Mouse (Mus musculus) urinary bladder, postnatal 36 days (tissue): Measurements from ENCODE around the gene Grb14.

Source experiments
- DNase-seq, 2 experiments: peaks; one replicate each; pipeline ENCODE4 v3.0.0; 2022; ENCODE audit warnings: low spot score in 2 of 2, mixed read lengths in 1 of 2

Gene Grb14

DNA sequence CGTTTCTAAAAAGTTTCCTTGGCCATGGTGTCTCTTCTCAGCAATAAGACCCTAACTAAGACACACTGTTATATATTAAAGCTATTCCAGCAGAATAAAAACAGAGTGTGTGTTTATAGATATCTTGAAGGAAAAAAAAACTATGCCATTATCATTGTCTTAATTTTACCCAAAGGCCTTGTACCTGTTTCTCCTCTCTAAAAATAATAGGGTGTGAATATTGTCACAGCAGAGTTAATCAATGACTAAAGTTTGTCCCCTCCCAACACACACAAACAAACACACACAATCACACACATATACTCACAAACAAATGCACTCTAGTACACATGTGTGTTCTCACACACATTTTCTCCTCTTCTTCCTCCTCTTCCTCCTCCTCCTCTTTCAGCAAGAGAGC is at the start of gene Grb14:
Gene Grb14, minus strand, starts transcription at position 101 of the 400 bp plus-strand sequence.
- no peak for DNase-seq

DNA sequence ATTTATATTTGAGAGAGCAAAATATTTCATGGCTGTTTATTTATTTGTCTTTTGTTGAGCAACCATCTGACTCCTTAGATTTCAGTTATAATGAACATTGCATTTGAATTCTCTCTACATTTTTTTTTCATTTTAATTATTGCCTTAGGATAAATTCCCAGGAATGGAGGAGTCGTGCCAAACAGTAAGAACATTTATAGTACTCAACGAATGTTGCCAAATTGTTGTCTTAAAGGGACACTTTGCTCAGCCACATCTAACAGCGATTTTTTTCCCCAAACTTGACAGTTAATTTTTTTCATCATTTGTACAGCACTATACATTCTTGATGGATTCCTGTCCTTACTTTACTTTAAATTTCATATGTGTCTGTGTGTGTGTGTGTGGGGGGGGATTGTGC is 47.4 kb upstream of the Grb14 start:
- no peak for DNase-seq

DNA sequence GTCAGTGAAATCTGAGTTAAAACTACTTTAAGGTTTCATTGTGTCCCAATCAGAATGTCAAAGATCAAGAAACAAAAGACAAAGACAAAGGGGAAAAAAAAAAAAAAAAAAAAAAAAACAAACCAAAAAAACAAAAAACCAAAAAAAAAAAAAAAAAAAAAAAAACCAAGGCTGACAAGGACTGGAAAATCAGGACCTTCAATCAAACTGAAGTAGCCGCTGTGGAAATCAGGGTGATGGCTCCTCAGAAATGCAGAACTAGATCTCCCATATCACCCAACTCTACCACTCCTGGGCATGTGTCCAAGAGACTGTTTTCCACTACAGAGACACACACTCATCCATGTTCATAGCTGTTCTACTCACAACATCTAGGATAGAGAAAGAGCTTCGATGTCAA is 29.0 kb upstream of the Grb14 start:
- DNase-seq, result no peak

DNA sequence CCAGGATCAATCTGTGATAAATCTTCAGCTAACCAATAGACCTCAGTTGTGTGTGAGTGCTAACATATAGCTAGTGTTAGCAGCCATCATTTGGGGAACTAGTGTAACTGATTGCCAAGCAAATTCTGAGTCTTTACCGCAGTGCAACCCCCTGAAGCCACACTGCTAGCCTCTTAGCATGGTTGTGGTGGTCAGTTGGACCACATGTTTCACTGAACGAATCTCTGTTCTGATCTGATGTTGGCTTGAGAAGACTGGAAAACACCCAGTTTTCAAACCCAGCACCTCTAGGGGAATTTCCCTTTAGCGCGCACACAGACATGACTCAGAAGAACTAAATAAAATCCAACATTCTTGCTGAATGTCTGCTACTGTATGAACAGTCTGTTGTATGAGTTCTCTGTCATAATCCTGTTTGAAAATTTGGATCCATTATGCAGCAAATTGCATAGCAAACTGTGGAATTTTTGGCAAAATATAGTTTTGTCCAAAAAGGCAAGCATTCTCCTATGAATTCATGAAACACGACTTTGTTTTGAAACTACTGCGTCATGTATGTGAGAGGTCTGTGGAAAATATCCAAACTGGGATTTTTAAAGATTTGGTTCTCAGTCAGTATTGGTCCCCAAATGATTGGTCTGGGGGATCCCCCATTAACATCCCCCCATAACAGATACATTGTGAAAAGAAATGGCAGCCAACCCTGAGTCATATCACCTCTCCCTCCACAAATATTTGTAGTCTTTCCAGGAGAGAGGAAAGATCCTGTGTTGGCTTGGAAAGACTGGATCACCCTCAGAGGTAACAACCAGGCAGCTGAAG is 27.6 kb upstream of the Grb14 start:
- no peak for DNase-seq

DNA sequence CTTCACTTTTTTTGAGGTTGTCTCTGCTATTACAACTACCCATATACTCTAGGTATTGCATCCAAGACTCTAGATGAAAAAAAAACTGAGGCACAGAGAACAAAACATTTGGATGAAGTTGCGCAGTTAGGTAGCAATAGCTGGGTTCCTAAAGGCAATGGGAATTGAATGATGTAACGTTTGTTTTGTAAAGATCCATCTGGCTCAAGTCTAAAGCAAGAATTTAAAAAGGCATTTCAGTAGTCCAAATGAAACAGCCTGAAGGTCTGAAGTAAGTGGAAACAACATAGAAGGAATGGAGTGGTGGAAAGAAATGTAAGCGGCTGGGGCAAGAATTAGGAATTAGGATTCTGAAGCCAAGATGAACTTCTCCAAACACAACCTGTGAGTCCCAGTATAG is 26.0 kb upstream of the Grb14 start:
- no peak for DNase-seq

DNA sequence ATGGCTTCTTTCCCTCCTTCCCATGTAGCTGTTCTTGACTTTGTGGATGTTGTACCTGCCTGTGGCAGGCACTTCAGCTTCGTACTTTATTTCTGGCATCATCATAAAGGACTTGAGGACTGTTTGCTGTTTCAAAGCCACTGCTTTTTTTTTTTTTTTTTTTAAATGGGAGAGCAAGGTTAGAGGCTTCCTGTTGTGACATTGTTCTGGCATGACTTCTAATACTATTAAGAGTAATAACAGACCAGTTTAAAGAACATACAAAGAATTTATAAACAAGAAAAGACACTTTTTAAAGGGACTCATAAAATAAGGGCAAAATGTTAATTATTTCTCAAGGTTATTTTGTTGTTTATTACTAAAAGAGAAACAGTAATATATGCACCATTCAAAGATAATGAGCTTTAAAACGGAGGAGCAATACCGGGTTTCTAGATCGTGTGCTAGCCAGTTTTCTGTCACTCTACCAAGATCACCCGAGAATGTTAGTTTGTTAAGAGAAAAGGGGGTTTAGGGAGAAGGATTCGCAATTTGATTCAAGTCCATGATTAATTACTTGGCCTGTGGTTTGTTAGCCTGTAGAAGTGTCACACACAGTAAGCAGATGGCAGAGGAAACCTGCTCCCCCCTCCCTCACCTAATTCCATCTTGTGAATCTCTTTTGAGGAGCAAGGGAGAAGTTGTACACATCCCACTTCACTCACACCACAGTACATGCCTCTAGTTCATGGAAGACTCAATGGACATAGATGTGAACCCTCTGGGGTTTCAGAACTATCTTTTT is 23.6 kb upstream of the Grb14 start:
- DNase-seq, result no peak

DNA sequence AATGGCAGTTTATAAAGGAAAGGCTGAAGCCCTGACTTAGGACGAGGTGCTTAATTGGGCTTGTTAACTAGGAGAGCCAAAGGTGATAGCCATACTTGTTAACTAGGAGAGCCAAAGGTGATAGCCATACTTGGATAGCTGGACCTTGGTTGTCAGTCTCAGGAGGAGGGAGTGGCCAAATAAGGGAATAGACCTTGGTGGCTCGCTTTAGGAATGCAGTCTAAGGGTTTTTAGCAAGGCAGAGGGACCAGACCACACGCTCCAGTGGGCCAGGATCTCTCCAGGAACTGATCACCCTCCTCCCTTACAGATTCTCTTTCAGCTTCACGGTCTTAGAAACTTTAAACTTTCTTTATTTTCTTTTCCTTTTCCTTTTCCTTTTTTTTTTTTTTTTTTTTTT is 13.4 kb upstream of the Grb14 start:
- DNase-seq, result no peak

DNA sequence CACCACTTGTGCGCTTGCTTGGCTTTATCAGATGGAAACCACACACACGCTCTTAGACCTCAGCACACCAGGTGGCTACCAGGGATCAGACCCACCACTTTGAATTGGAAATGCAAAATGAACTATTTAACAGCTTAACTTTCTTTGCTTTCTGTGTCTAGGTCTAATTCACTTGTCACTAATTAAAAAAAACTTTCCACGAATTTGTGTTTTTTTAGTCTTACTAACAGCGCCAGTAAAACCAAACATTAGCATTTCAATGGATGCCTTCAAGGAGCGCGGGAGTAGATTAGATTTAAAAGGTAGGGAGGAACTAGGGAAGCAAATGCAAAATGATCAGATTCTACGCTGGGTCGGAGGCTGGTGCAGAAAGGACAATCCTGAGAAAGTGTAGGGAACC is 12.8 kb upstream of the Grb14 start:
- no peak for DNase-seq

DNA sequence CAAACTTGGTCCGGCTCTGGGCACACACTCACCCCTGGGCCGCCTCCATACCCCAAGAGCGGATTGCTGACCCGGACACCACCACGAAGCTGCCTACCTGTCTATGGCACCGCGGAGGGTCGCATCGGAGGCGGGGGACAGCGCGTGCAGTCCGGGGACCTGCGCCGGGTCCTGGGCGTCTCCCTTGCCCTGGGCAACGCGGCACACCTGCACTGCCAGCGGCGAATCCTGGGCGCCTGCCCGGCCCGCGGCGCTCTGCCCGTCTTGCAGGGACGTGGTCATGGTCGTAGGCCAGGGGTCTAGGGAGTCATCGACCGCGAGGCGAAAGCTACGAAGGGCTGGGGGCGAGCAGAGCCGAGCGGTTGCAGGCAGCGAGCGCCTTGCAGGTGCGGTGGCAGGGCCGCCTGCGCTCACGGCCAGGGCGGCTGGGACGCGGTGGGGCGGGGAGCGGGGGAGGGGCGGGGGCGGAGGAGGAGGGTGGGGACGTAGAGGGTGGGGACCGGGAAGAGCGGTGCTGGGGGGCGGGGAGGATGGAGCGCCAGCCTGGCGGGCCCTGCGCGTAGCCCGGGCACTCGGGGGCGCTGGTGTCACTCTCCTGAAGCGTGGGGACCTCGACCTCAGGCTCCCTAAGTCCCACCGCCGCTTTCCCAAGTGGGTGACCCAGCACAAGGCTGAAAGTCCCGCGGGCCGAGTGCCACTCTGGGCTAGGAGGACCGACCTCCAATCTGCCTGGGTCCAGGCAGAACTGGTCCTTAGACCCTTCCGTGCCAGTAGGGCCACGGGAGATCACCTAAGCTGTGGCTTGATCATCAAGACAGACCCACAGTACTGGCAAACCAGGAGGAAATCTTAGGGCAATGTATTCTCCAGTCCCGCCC is 2.2 kb downstream of the Grb14 start:
- peak; percentile 25 to 37 for DNase-seq

DNA sequence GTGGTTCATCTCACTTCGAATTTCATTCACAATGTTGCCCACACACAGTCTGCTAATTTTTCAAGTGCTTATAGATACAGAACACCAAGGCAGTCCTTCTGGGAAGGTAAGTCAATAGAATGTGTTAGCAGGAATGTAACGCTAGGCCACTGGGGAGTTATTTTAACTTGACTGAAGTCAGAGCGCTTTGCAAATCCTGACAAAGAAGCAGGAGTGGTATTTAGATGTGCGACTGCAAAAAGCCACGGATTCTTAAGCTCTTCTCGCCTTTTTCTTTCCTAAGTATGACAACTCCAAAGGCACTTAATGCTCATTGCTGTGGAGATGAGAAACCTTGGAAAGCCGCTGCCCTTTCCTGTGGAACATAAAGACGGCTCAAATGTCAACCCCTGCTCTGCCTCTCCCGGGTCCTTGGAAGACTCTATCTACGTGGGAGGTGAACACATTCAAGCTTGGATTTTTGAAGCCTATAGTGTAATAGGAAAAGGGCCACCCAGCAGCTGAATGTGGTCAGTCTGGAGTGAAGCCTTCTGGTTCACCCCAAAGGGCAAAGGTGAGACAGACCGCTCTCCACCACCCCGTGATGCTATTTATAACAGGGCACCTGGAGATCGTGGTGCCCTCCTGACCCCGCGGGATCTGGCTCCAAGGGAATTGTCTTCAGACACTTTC is 3.0 kb downstream of the Grb14 start:
- DNase-seq, result no peak

DNA sequence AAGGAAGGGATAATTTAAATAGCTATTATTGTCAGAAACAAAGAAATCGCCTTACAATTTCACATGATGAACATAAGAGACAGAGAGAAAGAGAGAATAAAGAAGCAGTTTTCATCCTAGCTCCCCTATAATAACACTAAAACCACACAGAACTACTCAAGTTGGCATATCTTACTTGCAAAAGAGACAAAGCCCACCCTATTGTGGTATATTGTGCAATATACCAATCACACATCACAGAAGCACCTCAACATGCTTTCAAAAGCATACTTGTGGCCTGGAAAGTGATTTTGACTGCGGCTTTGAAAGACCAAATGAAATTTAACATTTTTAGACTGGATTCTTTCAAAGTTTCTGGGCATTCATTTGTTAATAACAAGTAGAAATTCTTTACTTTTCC is 7.4 kb downstream of the Grb14 start:
- DNase-seq, result no peak

DNA sequence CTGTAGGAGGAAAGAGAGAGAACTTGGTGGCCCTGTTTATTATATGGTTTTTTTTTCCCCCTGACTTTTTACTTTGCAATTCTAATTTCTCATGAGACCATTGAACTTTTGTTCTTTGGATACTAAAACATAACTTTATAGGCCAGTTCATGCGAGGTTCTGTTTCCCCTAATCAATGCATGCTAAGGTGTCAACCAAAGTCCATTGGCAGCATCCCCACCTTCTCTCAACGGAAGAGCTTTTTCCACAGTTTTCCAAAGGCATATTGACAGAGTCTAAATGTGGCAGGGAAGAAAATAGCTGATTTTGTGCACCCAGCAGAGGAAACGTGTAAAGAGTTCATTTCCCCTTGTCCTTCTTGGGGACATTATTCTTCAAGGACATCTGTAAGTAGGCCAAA is 10.2 kb downstream of the Grb14 start:
- no peak for DNase-seq

DNA sequence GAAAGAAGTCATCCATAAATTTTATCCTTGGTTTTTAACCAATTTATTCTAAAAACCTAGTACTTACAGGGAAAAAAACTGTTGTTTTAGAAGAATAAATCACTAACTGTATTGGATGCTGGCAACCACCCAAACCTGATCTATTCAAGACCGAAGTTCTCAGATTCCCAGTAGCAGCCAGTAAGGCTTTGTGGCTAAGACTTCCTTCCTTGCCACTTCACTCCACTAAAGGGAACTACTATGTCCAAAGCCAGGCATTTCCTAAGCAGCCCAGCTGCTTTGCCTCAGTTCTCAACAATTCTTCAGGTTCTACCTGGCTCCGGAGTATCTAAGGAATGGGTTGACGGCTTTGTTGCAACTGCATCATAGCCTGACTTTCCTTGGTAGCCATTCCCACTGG is 14.7 kb downstream of the Grb14 start:
- no peak for DNase-seq

DNA sequence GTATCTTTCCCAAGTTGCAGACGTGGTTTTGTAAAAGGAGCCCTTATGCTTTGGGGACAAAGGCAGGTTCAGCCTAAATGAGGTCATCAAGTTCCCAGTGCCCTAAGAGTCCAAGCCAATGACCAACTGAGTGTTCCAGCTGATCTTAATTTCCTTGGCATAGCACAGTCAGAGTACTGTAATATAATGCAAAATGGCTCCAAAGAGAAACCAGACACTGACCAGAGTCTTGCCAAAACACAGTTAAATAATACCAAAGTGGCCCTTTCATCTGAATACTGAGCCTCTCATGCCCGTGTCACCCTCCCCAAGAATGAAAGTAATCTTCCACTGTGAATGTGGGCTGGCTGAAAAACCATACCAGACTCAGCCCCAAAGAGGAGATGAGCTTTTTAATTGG is 17.4 kb downstream of the Grb14 start:
- DNase-seq, result no peak

DNA sequence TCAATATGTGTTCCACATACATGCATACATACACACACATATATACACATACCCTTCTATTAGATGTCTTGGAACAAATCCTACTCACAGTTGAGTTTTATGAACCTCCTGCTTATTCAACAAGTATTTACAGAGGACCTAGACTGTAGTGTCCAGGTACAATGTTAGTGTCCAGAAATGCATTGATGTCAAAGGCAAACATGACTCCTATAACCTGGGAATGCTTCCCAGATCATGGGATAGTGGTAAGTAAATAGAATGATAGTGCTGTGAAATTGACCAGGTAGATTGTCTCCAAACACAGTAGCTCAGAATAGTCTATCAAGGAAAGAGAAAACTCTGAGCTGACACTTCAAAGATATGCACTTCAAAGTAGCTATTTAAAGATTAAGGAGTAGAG is 19.7 kb downstream of the Grb14 start:
- no peak for DNase-seq

DNA sequence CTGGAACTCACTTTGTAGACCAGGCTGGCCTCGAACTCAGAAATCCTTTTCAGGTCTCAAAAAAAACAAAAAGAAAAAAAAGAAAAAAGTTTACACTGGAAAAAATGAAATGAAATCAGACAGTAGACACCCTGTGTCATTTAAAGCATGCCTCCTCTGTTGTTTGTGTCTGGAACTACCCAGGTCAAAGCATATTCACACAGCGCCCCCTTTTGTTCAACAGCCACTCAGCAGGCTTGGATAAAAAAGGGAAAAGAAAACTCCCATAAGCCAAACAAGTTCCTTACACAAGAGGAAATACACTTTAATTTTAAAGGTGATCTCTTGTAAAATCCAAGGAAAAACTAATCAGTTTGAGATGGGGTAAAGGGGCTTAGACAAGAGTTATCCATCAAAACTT is 21.4 kb downstream of the Grb14 start:
- no peak for DNase-seq

DNA sequence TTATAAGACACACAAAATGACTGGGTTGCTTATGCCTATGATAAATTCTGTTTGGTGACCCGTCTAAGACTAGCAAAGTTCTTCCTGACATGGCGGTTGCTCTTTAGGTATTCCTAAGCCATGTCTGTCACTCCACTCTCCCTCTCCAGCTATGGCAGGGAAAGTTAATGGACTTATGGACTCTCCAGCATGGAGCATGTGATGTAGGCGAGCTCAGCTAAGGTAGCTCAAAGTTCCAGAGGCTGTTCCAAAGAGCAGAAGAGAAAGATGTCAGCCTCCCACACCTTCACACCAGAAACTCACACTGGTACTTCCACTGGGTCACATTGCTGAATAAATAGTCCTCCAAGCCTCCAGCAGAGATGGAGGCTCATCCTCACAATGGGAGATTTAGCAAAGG is 22.2 kb downstream of the Grb14 start:
- DNase-seq, result no peak

DNA sequence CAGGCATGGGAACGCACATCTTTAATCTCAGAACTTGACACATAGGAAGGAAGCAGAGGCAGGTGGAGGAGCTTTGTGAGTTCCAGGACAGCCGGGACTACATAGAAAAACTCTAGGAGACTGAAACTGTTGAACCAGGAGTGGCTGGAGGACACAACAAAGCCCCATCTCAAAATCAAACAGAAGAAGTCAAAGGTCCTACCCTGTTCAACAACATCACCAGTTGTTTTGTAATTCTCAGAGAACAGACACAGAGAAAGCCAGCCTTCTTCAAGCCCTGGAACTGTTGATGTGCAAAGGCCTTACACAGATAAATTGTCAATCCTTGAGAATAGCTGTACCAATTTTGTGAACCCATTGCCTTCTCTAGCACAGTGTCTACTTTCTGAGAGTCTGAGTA is 29.7 kb downstream of the Grb14 start:
- DNase-seq, result no peak

DNA sequence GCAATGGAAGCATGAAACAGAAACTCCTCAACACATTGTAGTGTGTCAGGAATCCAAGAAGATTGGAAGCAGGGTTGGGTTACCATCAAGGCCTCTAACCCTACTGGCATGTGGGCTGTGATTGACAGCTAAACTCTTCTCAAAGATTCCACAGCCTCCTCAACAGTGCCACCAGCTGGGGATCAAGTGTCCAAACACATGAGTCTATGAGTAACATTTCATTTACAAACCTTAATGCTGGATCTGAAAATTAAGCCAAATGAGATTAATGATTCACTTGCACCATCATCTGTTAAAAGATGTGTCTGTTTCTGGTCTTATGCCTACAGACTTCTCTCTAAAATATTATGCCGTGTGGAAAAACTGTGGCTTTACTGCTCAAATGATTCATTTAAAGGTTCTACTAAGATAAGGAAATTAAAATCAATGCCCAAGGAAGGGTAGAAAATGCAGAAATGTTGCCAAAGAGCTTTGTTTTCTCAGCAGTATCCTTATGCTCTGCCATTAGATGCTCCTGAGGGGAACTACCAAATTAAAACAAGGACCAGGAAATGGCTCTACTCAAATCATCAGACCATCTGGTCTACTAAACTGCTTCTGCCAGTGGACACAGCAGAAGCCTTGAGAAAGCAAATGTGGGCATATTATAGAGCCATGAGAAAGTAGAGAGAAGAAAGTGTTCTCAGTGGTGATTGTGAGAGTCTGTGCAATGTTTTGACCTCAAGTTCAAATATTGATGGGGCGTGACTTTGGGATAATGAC is 35.2 kb downstream of the Grb14 start:
- no peak for DNase-seq

DNA sequence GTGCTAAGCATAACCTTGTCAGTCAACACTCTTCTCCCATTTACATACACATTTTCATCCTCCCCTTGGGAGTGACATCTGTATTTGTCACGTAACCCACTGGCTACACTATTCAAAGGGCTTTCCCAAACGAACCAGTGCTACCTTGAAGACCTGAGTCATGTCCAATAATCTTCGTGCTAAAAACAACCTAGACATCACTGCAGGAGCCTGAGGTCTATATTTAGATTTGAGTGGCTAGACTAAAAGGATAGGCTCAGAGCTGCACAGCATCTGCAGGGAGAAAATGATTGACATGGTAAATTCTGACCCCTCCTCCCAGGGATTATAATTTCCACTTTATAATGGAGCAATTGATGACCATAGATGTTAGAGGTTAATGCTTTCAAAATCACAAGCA is 37.0 kb downstream of the Grb14 start:
- DNase-seq, result no peak

DNA sequence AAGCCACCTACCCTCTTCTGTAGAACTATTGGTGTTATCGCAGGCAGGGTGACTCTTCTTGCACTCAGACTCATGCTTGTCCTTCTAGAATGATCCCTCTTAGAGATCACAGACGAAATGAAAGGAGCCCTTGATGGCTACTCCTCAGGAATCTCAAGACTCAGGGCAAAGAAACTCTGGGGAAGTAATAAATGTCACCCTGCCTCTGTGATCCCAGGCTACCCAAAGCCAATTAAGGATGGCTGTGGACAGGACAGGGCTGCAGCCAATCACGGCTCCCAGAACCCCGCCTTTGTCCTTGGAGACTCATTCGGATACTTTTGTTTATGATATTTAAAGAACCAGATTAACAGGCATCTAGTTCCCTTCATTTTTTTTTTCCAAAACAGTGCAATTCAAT is 49.2 kb downstream of the Grb14 start:
- no peak for DNase-seq
